Mouse (Mus musculus): Measurements from ENCODE around the gene Strn4. TPM values are rescaled to one million over a fixed set of nuclear protein-coding genes. Genes with fewer than 3 reads are reported as not detected.

Gene Strn4
- 10 to 100 TPM; 19.2 TPM for polyA plus RNA-seq (2017; shearing (Covaris generic))

DNA sequence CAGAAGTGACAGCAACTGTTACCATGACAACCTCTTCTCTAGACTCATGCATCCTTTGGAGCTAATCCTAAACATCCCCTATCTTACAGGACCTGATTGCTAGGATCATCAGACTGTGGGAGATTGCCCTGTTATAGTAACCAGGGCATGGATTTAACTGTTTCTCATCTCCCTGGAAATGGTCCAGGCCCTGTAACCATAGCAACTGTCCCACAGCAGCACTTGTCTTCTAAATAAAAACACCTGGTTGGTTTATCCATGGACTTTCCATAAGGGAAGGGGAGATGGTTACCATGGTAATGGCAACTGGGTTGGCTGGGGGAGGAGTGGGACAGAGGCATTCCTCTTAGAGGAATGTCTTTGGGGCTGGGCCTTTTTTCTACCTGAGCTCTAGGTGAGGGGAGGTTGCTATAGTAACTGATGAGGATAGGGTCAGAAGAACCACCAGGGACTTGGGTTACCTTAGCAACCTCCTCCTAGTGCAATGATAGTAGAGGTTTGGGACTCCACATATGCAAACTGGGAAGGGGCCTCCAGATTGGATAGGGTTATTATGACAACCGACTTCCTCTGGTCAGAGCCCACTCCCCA lies at the start of gene Strn4:
Gene Strn4, plus strand, starts transcription at position 539 of the 591 bp plus-strand sequence.
- no peak for ATAC-seq

DNA sequence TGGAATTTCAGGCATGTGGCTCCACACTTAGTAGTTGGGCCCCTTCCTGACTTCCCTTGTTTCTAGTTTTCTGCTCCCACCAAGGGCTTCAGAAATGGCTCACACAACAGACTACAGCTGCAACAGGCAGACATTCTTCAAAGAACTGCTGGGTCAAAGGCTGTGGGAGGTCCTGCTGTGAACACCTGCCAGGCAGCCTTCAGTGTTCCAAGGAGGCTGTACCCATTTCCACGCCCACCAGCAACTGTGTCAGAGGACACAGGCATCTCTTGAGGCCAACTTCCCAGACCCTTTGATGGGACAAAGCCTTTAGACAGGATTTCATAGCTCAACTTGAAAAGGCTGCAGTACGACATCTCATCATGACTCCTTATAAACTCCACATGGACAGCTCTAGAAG lies 49.2 kb upstream of the Strn4 start:
- no peak for ATAC-seq

DNA sequence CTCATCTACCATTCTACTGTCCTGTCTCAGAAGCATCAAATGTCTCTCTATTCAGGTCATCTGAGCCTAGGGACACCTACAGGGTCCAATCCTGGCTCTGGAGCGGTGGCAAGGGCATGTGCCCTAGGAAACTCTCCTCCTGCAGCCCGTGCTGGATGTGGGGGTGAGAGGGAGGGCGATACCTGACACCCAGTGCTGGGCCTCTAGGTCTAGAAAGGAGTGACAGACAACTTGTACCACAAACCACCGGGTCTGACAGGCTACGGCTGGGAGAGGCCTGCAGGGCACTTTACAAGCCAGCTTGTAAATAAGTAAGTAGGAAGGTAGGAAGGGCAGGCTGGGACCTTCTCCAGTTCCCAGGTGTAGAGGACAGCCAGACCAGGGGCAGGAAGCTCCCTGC lies 39.8 kb upstream of the Strn4 start:
- no peak for ATAC-seq

DNA sequence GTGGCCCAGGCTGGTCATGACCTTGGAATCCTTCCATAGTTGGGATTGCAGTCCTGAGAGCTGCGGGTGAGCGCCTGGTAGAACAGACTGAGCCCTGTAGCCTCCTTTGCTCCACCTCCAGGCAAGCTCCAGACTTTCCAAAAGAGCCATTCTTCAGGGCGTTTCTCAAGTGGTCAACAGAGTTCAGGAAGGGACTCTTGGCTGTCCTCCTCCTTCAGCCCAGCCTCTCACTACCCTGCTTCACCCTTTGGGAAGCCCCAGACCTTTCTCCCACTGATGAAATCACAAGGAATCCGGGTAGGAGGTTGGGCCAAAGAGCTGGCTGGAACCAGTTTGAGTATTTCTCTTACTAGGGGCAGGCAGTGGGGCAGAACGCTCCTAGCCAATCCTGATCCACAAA lies 35.6 kb upstream of the Strn4 start:
- no peak for ATAC-seq

DNA sequence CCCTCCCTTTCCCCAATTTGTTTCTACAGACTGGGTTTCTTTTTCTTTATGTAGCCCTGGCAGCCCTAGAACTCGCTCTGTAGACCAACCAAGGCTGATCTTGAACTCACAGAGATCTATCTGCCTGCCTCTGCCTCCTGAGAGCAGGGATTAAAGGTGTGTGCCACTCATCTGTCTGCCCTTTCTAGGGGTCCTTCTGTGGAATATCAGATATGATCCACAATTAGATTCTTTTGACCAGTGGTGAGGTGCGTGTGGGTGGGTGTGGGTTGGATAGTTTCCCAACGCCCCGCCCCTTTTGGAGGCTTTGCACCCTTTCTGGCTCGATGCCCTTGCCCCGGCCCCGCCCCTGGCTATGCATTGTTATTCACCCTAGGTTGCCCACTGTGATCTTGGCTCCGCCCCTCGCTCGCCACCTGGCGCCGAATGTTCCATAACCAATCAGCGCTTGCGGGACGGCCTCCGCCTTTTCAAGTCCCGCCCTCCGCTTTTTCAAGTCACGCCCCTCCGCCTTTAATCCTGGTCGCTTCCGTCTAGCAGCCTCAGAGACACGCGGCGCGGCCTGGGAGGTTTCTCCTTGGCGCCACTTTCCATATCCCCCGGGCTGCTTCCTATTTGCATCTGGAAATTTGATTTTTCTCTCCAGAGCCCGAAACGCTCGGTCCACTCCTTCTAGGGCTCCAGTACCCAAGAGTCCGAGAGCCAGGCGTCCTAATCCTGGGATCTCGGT lies 34.7 kb upstream of the Strn4 start, which contains the start of gene Slc1a5:
Gene Slc1a5, plus strand, starts transcription at position 516 of the 730 bp plus-strand sequence.
- peak; percentile 89 for ATAC-seq

DNA sequence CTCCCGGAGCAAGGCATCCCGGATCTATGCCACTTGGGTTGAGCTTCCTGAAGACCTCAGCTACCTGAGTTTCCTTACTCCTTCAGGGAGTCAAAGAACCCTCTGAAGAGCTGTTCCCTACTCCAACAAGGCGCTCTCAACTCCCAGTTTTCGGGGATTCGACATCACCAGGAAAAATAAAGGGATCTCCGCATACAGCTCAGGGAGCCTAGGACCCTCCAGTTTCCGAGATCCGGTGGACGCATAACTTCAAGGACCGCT lies 34.2 kb upstream of the Strn4 start:
- no peak for ATAC-seq

DNA sequence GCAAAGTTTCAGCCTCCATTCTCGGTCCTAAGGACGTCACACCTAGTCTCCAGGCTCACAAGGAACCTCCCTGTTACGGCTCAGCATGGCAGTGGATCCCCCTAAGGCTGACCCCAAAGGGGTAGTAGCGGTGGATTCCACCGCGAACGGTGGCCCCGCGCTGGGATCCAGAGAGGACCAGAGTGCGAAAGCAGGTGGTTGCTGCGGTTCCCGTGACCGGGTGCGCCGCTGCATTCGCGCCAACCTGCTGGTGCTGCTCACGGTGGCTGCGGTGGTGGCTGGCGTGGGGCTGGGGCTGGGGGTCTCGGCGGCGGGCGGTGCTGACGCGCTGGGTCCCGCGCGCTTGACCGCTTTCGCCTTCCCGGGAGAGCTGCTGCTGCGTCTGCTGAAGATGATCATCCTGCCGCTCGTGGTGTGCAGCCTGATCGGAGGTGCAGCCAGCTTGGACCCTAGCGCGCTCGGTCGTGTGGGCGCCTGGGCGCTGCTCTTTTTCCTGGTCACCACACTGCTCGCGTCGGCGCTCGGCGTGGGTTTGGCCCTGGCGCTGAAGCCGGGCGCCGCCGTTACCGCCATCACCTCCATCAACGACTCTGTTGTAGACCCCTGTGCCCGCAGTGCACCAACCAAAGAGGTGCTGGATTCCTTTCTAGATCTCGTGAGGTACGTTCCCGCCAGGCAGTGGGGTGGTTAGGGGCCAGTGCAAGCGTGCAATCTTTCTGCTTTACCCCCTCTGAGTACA lies 33.7 kb upstream of the Strn4 start:
- ATAC-seq = peak; percentile 5

DNA sequence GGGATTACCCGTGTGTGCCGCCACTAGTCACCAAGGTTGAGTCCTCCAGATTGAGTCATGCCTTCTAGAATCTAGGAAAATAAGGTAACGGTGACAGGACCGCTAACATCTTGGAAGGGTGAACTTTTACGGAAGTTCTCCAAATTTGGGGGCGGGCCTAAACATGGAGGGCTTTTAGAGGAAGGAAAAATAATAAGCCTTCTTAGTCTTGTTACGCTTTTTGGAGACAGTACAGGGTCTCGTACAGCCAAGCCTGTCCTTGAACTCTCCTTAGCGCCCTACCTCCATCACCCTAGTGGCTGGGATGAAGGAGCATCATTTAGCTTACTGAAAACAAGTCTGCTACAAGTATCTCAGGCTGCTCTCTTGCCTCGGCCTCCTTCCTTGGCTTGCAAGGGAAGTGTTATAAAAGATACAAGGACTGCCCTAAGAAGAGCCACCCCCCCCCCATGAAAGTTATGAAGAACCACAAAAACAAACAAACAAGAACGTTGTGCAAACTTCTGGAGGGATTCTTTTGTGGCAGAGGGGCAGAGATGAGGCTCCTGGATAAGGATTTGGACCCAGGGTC lies 33.0 kb upstream of the Strn4 start:
- no peak for ATAC-seq

DNA sequence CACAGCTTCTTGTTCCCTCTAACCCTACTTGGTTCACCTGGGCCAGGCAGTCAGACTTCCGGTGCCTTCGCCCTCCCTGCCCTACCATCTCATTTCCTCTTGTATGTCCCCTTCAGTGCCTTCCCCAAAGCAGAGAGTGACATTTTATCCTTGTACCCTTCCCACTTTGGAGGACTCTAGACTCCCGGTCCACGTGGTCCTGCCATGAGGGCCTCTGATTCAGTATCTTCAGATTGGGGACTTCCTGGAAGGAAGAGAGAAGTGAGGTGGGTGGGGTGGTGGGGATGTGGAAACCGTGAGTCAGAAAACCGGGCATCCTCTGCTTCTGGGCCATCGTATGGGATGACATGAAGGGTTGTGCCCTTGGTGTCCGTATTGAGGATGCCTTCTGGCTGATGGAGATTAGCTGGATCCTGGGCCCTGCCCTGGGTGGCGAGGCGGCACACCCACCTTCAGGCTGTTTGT lies 32.4 kb upstream of the Strn4 start:
- peak; percentile 35 for ATAC-seq

DNA sequence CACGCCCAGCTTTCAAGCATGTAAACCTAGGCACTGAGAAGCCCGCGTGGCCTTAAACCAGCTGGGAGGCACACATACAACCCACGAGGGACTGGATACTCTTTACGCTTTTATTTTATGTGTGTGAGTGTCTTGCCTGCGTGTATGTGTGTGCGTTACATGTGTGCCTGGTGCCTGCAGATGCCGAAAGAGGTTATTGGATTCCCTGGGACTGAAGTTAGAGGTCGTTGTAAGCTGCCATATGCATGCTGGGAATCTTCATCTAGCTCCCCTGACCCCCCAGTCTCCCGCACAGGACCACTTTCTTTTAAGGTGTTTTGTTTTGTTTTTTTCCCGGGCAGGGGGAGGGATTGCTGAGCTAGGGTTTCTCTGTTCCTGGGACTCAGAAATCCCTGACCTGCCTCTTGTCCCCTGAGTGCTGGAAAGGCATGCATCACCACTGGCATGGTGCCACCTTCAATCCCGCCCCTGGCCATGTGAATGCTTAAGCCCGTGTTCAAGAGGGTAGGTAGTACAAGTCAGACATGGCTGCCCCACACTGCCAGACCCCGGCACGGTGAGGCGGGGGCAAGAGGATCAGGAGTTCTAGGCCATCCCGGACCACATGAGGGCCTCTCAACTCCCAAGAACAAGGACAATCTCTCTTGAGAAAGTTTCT lies 31.8 kb upstream of the Strn4 start:
- no peak for ATAC-seq

DNA sequence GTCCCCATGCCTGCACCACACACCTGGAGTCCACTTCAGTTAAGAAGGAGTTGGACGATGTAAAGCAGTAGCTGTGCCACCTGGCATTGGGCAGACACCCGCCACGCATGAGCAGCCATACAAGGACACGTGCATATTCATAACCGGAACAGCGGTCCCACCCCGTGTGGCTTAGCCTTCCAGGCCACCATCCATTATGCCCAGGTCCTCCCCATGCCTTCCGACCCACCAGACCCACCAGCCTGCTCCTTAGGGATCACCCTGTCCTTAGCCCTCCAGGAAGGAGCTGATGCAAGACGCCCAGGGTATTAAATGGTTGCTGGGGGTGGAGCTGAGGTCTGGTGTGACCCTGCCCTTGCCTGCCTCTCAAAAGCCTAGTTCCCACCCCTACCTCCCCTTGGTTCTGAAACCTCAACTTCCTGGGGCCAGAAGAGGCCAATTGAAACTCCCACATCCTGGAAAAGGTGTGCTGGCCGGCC lies 31.2 kb upstream of the Strn4 start:
- ATAC-seq = no peak

DNA sequence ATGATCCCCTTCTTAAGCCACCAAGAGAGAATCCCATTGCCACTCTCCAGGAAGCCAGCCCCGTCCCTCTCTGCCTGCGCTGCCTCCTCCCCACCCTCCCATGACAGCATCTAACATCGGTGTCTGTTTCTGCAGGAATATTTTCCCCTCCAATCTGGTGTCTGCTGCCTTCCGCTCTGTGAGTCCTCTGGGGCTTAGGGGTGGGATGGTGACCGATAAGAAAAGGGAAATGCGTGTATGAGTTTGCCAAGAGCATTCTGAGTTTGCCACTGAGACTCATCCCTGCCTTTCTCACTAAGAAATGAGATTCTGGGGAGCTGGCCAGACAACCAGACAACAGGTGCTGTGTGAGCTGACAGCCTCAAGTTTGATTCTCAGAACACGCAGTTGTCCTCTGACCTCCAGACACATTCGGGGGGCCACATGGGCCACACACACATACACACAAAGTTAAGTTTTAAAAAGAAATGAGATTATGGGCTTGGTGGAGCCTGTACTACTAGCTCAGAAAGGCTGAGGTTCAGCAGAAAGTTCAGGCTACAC lies 30.1 kb upstream of the Strn4 start:
- no peak for ATAC-seq

DNA sequence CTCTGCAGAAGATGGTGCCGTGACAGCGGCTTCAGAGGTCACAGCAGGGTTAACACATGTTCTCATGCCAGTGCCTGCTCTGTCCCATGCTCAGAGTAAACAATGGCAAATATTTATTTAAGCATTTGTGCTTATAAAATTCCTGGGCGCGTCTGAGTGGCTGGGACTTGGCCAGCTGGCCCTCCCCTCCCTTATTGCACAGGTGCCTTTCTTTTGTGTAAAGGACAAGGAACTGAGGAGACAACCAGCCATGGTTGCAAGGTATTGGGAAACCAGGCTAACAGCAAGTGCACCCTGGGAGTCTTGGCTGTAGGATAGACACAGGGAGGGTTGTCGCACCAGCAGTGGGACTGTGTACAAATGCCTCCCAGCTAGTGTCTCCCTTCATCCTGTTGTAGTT lies 23.4 kb upstream of the Strn4 start:
- ATAC-seq = no peak

DNA sequence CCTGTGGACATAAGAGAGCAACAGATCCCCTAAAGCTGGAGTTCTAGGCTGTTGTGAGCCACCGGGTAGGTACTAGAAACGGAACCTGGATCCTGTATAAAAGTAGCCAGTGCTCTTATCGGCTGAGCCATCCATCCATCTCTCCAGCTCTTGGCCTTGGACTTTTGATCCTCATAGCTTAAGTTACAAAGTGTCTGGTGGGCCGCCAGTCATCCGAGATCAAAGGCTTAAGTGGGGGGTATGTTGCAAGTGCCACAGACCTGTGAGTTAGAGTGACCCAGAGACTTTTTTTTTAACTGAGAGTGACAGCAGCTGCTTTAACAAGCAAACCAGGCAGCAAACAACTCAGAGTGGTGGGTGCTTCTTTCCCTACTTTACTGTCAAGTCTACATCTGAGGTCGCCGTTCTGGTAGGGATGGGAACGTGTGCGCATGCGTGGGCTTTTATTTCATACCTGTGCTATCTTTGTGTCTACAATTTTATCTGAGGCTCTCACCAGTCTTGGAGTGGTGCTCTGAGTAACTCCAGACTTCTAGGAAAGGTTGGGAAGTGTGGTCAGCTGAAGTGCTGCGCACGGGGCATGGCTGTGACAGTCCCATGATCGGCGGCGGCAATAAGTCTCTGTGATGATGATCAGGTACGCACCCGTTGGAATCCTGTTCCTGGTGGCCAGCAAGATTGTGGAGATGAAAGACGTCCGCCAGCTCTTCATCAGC lies 22.5 kb upstream of the Strn4 start:
- ATAC-seq = no peak

DNA sequence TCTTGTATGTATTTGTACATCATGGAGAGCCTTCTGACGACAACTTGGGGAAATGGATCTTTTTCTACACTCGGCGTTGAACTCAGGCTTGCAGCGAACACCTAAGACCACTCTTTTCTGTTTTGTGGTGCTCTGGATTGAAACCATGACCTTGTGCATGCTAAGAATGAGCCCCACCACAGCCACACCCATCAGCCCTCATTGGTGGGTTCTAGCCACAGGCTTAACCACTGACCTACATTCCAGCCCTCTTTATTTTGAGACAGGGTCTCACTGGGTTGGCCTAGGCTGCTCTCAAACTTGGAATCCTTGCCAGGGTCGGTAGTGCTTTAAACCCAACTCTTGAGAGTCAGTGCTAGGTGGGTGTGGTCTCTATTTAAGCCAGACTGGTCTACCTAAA lies 20.8 kb upstream of the Strn4 start:
- ATAC-seq = no peak

DNA sequence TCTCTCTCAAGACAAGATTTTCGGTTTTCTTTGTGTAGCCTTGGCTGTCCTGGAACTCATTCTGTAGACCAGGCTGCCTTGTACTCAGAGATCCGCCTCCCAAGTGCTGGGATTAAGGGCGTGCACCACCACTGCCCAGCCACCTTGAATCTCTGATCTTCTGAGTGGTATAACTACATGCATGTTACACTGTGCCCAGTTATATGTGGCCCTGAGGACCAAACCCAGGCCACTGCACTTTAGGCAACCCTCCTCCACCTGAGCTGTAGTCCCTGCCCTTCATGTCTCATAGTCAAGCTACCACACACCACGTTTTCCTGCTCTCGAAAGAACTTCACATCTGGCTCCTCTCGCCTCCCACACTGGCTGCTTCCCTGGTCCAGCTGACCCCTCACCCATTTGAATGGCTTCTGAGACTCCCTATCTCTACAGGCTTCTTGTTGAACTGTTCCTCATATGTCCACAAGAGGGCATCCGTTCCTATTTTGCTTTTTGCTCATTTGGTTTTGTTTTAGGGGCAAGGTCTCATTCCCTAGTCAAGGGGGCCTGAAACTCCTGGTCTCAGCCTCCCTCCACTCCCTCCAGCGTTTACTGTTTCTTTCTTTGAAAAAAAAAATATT lies 11.2 kb upstream of the Strn4 start:
- ATAC-seq = peak; percentile 64

DNA sequence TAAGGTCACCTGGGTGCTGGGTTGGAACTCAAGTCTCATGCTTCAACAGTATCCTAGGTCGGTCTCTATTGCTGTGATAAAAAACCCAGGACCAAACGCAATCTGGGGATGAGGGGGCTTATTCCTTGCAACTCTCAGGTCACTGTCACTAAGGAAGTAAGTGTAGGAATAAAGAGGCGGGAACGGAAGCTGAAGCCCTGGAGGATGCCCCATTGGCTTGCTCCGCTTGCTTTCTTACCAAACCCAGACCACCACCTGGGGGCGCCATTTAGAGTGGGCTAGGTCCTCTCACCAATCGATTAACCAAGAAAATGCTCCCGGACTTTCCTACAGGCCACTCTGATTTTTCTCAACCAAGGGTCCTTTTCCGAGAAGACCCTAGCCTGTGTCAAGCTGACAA lies 7.8 kb upstream of the Strn4 start:
- no peak for ATAC-seq

DNA sequence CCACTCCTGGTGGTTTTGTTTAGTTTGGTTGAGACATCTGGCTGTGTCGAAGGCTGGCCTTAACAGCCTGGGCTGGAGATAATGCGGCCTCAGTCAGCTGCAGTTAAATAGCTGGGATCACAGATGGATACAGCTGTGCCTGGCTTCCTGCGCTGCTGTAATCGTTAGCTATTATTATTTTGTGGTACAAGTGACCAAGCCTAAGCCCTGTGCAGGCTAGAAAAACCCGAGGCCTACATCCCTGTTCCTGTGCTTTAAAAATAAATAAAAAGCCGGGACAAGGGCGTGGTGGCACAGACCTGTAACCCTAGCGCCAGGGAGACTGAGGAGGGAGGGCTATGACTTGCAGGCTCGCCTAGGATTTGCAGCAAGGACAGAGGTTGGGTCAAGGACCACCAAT lies 7.0 kb upstream of the Strn4 start:
- ATAC-seq = no peak

DNA sequence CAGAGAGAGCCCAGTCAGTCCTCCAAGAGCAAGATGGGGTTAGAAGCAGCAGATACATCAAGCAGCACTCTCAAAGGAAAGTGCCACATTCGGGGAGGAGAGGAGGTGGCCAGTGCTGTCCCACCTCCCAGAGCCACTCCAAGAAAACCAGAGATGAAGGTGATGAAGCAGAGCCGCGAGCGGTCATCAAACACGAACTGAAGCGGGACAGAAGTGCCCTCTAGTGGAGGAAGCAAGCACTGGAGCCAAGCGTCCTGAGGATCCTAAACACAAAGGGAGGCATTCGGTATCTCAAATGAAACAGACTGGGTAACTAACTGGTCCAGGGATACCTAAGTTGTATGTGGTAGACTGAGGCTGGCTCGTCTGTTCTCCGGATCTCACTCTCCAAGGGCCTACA lies 6.0 kb upstream of the Strn4 start:
- peak; percentile 63 for ATAC-seq

DNA sequence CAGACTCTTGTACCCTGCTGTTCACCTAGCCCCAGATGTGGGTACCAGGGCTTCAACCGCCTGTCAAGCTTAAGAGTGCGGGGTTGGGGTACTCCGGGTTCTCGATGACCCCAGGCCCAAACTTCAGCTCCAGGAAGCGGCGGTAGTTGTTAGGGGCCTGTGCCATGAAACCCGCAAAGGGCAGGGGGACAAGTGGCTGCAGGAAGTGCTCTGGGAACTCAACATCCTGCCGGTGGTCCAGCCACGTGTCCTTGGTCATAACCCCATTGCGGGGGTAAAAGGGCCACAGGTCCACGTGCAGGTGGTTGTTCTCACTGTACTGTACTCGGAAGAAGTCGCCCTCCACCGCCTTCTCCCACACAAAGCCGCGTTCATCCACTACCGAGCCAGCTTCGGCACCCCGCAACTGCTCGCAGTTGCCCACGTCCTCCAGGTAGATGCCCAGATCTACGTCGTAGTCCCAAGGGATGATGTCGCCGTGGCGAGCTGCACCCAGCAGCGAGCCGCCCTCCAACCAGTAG lies 5.2 kb upstream of the Strn4 start:
- no peak for ATAC-seq

DNA sequence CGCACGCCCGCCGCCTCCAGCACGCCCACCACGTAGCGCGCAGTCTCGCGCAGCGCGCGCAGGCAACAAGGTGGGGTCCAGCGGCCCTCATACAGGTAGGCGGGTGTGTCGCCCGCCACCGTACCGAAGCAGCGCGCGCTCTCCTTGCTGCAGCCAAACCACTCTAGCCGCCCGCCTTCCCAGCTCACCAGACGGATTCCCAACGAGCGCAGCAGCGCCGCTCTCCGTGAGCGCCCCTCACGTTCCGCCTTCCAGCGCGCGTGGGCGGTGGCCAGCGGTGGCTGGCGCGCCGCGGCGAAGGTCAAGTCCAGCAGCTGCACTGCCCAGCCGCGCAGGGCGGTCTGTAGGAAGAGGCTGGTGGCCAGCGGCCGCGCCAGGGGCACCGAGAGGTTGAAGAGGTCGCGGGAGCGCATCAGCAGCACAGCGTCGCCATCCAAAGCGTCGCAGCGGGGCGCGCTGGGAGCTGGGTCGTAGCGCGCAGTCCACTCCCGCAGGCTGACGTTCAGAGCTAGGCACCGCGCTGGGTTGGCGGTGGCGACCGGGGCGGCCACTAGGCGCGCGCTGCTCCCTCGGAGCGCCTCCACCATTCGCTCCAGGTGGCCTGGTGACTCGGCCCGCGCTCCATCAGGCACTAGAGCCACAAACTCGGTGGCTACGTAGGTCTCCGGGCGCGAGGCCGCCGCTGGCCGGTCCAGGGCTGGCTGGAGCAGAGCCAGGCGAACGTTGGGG lies 4.6 kb upstream of the Strn4 start:
- no peak for ATAC-seq

Measured in CD4-positive, CD25-positive, alpha-beta regulatory T cell, adult 4 months (primary cell).